Mouse (Mus musculus) lung, adult 2 months (tissue): ENCODE measurements around the gene Mettl7a1.
"Not testable (repeated sequence)": the region's sequence is repeated elsewhere in the genome, so short reads cannot be mapped to it uniquely, and the experiment has no call there.

Experiments used
- CTCF ChIP-seq: fragments of 200-500 bp; IDR thresholded peaks from 2 replicates; pipeline ENCODE4 v1.5.1; 2011; ENCODE audit warnings: mild to moderate bottlenecking, low read length, control low read depth; ENCODE audit not compliant: insufficient read depth
- POLR2A ChIP-seq: fragments of 200-500 bp; IDR thresholded peaks from 2 replicates; pipeline ENCODE4 v1.6.1; 2011; ENCODE audit warnings: low read depth, mild to moderate bottlenecking, control low read depth, low read length, borderline replicate concordance; ENCODE audit errors: extremely low read depth

GRCm38 (mm10) chr15:100337328-100337727 lies 33.4 kb downstream of the Mettl7a1 start:
- TF ChIP-seq CTCF, POLR2A: not testable (repeated sequence)
